Mouse (Mus musculus): ENCODE results near the gene Gpr155. TPM values are rescaled to one million over a fixed set of nuclear protein-coding genes. Genes with fewer than 3 reads are reported as not detected.

Gene Gpr155
- total RNA-seq, 1 experiment from 2014 or later: 10.9 TPM

GRCm38 (mm10) chr2:73385641-73386355, 574 bp downstream of the Gpr155 start:
- peak; percentile 14 for DNase-seq

DNA sequence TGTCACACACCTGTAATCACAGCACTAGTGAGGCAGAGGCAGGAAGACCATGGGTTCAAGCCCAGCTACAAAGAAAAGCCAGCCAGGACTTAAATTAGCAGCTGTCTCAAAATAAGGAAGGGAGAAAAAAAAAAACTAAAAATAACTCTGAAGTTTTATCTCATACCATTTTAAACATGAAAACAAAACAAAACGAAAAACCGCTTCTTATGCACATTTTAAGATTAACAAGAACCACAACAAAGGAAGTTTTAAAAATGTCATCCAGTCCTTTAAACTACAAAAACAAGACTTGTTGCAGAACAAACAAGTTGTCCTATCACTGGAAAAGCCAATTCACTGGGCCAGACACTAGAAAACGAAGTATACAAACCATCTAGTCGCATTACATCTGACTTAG, 1.2 kb downstream of the Gpr155 start:
- no peak for DNase-seq

DNA sequence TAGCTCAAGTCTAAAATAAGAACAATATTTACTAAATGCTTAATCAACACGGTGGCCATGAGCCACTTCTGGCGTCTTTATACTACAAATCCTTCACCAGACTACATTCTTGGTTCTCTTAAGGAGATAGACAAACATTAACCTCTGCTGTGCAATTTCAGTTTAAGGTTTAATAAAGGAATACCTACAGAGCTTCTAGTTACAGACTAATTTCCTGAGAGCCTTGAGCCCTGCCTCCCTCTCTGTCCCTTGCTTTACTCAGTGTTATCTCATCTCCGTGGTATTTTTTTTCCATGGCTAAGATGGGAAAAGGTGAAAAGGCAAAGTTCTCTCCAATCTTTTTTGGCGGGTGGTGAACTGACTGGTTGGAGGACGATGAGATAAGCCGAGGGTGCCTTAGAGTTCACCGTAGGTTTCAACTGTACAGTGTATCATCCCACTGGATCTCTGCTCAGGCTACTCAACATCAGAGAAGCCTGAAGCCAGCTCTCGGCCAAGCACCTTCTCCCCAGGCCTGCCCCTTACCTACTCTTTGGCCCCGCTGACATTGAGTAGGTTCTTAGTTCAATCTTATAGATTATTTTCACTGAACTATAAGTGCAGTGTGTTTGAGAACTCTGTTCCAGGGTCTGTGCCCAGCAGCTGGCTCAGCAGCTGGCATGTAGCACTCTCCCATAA, 5.9 kb downstream of the Gpr155 start:
- no peak for DNase-seq

GRCm38 (mm10) chr2:73379656-73380055, 6.7 kb downstream of the Gpr155 start:
- no peak for DNase-seq

DNA sequence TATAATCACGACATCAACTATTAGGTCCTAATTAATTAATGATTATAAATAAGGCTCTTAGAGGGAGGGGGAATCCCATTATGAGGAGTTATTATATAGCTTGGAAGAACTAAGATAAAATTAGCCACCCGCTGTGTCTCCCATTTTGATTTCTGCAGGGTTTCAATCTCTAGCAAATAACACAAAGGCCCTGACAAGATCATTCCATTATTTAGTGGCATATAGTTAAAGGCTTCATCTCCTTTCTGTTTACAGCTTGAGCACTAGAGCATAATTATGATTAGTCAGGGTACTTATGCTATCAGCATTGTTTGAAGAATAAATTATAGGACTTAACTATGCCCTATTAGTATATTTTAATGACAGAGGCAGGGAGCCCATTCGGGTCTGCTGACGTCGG, 8.0 kb downstream of the Gpr155 start:
- DNase-seq: no peak

GRCm38 (mm10) chr2:73371530-73372335, 14.6 kb downstream of the Gpr155 start:
- no peak for DNase-seq

DNA sequence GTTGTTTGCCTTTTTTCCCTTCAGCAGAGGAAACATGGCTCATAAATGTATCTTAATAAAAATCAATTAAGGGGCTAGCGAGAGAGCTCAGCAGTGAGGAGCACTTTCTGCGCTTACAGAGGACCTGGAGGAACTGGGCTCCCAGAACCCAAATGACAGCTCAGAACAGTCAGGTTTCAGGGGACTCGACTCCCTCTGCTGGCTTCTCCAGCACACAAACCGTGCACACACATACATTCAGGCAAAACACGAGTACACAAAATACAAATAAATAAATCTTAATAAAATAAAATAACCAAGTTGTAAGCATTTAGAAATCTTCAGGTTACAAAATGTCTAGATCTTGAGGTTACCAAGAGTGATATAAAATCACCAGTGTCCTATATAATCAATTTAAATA, 22.9 kb downstream of the Gpr155 start:
- DNase-seq: no peak

- no peak for DNase-seq
Measured at GRCm38 (mm10) chr2:73360536-73360935, 25.8 kb downstream of the Gpr155 start.

- no peak for DNase-seq
Measured at GRCm38 (mm10) chr2:73359941-73360340, 26.4 kb downstream of the Gpr155 start.

GRCm38 (mm10) chr2:73357004-73357403, 29.4 kb downstream of the Gpr155 start:
- DNase-seq: no peak

DNA sequence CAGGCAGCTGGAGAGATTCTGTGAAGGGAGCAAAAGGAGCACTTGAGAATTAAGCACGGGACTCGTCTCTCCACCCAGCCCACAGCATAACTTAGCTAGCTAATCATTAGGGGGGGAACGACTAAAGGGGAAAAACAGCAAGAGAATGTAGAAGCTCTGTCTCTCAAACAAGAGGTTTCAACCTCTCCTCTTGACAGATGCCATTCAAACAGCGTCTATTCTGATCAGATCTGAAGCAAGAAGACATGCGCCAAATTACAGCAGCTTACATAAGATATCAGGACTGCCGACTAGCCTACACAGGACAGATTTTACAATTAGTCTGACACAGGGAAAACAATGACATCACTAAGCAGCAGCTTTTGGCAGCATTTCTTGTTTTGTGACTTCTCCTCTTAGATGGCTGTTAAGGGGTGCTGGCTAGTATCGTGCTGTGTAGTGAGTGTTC, 34.4 kb downstream of the Gpr155 start:
- no peak for DNase-seq

- no peak for DNase-seq
Measured at GRCm38 (mm10) chr2:73351496-73351895, 34.9 kb downstream of the Gpr155 start.

GRCm38 (mm10) chr2:73348221-73348620, 38.2 kb downstream of the Gpr155 start:
- no peak for DNase-seq

- no peak for DNase-seq
Measured at GRCm38 (mm10) chr2:73347766-73348165, 38.6 kb downstream of the Gpr155 start.

- no peak for DNase-seq
Measured at GRCm38 (mm10) chr2:73347136-73347535, 39.2 kb downstream of the Gpr155 start.

DNA sequence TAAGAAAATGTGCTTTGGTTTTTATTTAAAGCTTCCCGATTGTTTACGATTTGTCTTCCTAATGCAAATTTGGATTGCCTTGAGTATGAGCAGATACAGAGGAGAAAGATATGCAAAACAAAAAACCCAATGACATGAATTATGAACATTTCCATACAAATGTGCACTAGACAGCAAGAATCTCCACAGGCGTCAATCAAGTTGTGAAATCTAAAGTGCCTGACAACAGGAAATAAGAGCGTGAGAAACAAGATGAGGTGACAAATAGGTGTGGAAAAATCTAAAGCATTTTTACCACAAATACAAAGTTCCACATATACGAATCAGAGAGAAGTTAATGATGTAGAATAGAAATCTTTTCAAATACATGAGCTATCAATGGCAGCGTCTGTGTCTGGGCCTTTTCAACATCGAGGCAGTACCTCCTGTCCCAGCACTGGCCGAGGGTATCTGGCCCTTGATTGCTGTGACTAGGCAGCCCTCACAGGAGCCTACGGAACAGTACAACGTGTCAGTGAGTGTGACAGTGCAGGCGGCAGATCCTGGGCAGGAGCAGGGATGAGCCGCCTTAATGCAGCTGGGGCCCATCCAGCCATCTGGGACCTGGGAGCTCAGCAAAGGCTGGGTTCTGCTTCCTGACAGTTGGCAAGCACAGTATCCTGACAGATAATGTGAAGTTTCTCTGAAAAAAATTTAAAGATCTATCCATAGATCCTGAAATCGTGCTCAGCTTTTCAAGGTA, 39.9 kb downstream of the Gpr155 start:
- no peak for DNase-seq

DNA sequence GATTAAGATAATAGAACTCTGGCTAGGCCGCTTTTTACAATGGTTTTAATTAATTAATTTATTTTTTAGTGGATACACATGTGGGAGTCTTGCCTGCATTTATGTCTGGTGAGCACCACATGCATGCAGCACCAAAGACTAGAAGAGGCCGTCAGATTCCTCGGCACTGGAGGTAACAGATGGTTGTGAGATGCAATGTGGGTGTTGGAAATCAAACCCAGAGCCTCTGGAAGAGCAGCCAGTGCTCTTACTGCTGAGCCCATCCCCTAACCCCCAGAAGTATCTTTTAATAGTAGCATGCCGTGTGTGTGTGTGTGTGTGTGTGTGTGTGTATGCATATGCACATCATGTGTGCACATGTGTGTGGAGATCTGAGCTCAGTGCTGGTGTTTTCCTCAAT, 41.2 kb downstream of the Gpr155 start:
- DNase-seq: no peak

- no peak for DNase-seq
Measured at GRCm38 (mm10) chr2:73343701-73344100, 42.7 kb downstream of the Gpr155 start.

DNA sequence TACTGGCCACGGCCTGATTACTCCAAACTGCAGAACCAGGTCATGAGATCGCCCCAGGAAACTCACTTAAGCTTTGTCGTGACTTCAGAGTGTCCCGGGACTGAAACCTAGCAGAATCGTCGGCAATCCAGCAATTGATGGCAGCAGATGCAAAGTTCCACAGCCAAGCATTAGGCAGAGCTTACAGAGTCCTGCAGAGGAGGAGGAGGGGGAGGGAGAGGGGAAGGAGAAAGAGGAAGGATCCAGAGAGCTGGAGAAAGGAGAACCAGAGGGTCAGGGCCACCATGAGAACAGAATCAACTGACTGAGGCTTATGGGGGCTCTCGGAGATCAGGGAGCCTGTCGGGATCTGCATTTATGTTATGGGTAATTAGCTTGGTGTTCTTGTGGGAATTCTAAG, 48.0 kb downstream of the Gpr155 start:
- no peak for DNase-seq

DNA sequence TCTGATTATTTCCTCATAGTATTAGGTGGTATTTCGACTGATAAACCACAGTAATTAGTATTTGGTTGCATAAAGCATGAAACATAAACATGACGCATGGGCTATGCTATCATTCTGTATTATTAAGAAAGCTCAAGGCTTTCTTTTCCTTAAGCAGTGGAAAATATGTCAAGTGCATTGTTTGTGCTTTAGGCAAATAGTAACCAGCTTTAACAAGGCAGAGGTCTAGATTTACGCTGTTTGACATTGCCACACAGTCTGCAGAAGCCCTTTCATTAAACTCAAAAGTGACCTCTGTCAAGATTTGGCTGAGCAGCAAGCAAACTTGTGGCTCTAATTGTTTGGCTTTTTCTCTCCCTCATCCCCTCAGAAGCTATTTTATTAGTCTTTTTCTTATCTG, 50.4 kb downstream of the Gpr155 start:
- DNase-seq: no peak

DNA sequence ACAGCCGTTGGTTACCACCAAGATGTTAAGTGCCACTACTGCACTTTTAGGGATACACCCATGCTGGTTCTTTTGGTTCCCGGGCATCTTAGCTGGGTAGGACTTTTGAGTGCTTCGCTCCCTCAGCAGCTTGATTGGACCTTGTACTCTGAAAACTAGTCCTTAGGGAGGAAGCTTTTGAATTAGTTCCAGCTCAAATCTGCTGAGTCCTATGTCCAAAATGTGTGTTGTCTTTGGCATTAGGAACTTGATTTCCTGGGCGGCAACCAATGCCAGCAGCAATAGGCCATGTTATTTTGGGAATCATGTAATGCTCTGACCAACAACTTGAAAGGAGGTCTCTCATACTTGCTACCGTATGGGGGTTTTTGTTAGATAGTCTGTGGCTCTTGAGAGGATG, 60.5 kb downstream of the Gpr155 start:
- DNase-seq: peak; percentile 21

DNA sequence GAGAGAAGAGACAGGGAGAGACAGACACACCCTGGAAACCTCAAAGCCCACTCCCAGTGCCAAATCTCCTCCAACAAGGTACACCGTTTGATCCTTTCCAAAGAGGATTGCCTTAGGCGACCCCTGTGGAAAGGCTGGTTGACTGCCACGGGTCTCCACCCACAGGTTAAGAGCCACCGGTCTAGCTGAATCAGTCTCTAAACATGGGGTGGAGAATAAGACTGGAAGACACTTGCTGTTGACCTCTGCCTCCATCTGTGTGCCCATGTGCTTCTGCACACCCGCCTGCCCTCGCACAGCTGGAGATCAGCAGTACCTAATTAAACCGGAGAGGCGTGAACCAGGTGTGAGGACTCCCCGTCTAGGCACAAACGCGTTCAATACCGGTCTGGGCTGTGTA, 63.4 kb downstream of the Gpr155 start:
- no peak for DNase-seq
